Mouse (Mus musculus): Measurements from ENCODE around the gene Vps37b. TPM values are rescaled to one million over a fixed set of nuclear protein-coding genes. Genes with fewer than 3 reads are reported as not detected.

Vps37b gene
- total and polyA plus RNA-seq, 2 experiments from 2014 or later: 54.3 to 75.5 TPM

DNA sequence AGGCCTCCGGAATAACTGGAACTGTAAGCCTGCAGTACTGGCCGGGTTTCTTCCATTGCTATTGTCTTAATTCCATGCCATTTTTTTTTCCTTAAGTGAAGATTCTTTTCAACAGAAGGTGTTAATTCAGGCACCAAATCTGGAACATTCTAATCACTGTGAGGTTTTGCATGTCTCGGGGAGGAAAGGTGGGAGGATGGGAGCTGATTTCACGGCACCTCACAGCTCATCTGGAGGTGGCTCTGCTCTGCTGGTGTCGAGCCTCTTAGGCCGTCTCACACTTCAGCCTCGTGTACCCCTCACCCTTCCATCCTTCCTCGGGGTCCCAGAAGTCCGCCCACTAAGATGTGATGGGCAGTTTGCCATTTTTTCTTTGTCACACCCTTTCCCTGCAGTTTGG is 9.0 kb upstream of the Vps37b start:
- Histone ChIP-seq H3K9ac (replicated peaks; ENCODE audit: low read length, poor library complexity, severe bottlenecking) (no peak overlapping the region), H3K27me3 (ENCODE audit: insufficient read depth, low read length) (no peaks in the 10 kb centered on the region), H3K36me3 (ENCODE audit: insufficient read depth, low read length) (no peaks in the 10 kb centered on the region), H3K4me1 (ENCODE audit: insufficient read depth, low read length) (peaks cover 3% of the 10 kb centered on the region; the same call in 1 of the 2 replicates), H3K4me2 (ENCODE audit: low read depth, low read length, poor library complexity, severe bottlenecking) (no peak overlapping the region), H3K4me3 (ENCODE audit: low read depth, low read length) (no peak overlapping the region), H3K9me3 (ENCODE audit: low read length) (no peaks in the 10 kb centered on the region), H3K27ac (ENCODE audit: low read depth, low read length) (no peak overlapping the region)
- 70% methylated on average over 9 of the region's 9 CpGs for WGBS
- TF ChIP-seq CTCF (IDR thresholded peaks at IDR 0.05): no peak
- DNase-seq (ENCODE audit: low spot score): no peak
- no peak for ATAC-seq (ENCODE audit: low FRiP score)

DNA sequence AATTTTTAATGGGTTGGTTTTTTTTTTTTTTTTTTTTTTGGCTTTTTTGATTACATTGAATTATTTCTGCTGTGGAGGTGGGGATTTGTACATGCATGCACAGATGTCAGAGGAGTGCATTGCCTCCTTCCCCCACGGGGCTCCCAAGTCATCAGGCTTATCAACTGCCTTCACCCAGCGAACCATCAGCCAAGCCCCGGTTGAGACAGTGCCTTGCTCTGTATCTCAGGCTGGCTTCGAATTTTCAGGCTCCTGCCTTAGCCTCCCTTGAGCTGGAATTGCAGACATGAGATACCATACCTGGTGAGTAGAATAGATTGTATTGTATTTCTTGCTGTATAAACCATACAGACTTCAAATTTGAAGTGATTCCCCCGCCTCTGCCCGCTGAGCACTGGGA is 7.5 kb upstream of the Vps37b start:
- Histone ChIP-seq H3K4me3 (ENCODE audit: low read depth, low read length) (no peak overlapping the region), H3K9ac (replicated peaks; ENCODE audit: low read length, poor library complexity, severe bottlenecking) (no peak overlapping the region), H3K4me1 (ENCODE audit: insufficient read depth, low read length) (no peaks in the 10 kb centered on the region; the same call in 1 of the 2 replicates), H3K36me3 (ENCODE audit: insufficient read depth, low read length) (no peaks in the 10 kb centered on the region), H3K27ac (ENCODE audit: low read depth, low read length) (no peak overlapping the region), H3K27me3 (ENCODE audit: insufficient read depth, low read length) (no peaks in the 10 kb centered on the region), H3K9me3 (ENCODE audit: low read length) (no peaks in the 10 kb centered on the region), H3K4me2 (ENCODE audit: low read depth, low read length, poor library complexity, severe bottlenecking) (no peak overlapping the region)
- WGBS: 85% methylated on average over 6 of the region's 6 CpGs
- DNase-seq (ENCODE audit: low spot score) (no peak), ATAC-seq (ENCODE audit: low FRiP score) (no peak)
- no peak for TF ChIP-seq CTCF (IDR thresholded peaks at IDR 0.05)

GRCm38 (mm10) chr5:124036836-124037235 is 4.8 kb upstream of the Vps37b start:
- no peak for DNase-seq (ENCODE audit: low spot score)
- no peak for ATAC-seq (ENCODE audit: low FRiP score)

GRCm38 (mm10) chr5:124036341-124036740 is 4.3 kb upstream of the Vps37b start:
- Histone ChIP-seq H3K9me3 (ENCODE audit: low read length) (no peaks in the 10 kb centered on the region), H3K4me3 (ENCODE audit: low read depth, low read length) (no peak overlapping the region), H3K27me3 (ENCODE audit: insufficient read depth, low read length) (no peaks in the 10 kb centered on the region), H3K27ac (ENCODE audit: low read depth, low read length) (no peak overlapping the region), H3K36me3 (ENCODE audit: insufficient read depth, low read length) (no peaks in the 10 kb centered on the region), H3K9ac (replicated peaks; ENCODE audit: low read length, poor library complexity, severe bottlenecking) (no peak overlapping the region), H3K4me2 (ENCODE audit: low read depth, low read length, poor library complexity, severe bottlenecking) (no peak overlapping the region), H3K4me1 (ENCODE audit: insufficient read depth, low read length) (no peaks in the 10 kb centered on the region)
- TF ChIP-seq CTCF (IDR thresholded peaks at IDR 0.05): no peak
- ATAC-seq (ENCODE audit: low FRiP score): no peak
- 42% methylated on average over 6 of the region's 6 CpGs for WGBS
- DNase-seq (ENCODE audit: low spot score): no peak

More at GRCm38 (mm10) chr5:124036836-124037235, 4.8 kb upstream of the Vps37b start:
- WGBS: 20% methylated on average over 5 of the region's 5 CpGs
- Histone ChIP-seq H3K4me1 (ENCODE audit: insufficient read depth, low read length) (no peaks in the 10 kb centered on the region), H3K4me3 (ENCODE audit: low read depth, low read length) (no peak overlapping the region), H3K9me3 (ENCODE audit: low read length) (no peaks in the 10 kb centered on the region), H3K27ac (ENCODE audit: low read depth, low read length) (no peak overlapping the region), H3K9ac (replicated peaks; ENCODE audit: low read length, poor library complexity, severe bottlenecking) (no peak overlapping the region), H3K36me3 (ENCODE audit: insufficient read depth, low read length) (no peaks in the 10 kb centered on the region), H3K4me2 (ENCODE audit: low read depth, low read length, poor library complexity, severe bottlenecking) (no peak overlapping the region), H3K27me3 (ENCODE audit: insufficient read depth, low read length) (no peaks in the 10 kb centered on the region)
- TF ChIP-seq CTCF (IDR thresholded peaks at IDR 0.05): no peak

DNA sequence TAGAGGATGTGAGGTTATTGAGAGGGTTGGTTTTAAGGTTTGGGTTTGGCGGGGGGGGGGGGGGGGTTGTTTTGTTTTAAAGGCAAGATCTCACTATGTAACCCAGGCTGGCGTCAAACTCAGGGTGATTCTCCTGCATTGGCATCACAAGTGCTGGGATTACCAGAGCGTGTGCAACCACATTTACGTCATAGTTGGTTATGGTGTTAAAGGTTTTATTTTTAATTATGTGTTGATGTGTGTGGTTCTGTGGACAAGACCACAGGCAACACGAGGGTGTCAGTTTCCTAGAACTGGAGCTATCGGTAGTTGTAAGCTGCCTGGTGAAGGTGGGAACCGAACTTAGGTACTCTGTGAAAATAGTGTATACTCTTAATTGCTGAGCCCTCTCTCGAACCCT is 3.7 kb upstream of the Vps37b start:
- ATAC-seq (ENCODE audit: low FRiP score) (no peak), DNase-seq (ENCODE audit: low spot score) (no peak)
- no peak overlapping the region for H3K4me2 ChIP-seq (ENCODE audit: low read depth, low read length, poor library complexity, severe bottlenecking)
- no peaks in the 10 kb centered on the region for H3K9me3 ChIP-seq (ENCODE audit: low read length)
- H3K9ac ChIP-seq (replicated peaks; ENCODE audit: low read length, poor library complexity, severe bottlenecking): no peak overlapping the region
- TF ChIP-seq CTCF (IDR thresholded peaks at IDR 0.05): no peak
- H3K4me3 ChIP-seq (ENCODE audit: low read depth, low read length): no peak overlapping the region
- 77% methylated on average over 8 of the region's 8 CpGs for WGBS
- H3K4me1 ChIP-seq (ENCODE audit: insufficient read depth, low read length): no peaks in the 10 kb centered on the region
- H3K27ac ChIP-seq (ENCODE audit: low read depth, low read length): no peak overlapping the region
- no peaks in the 10 kb centered on the region for H3K27me3 ChIP-seq (ENCODE audit: insufficient read depth, low read length)
- H3K36me3 ChIP-seq (ENCODE audit: insufficient read depth, low read length): no peaks in the 10 kb centered on the region

DNA sequence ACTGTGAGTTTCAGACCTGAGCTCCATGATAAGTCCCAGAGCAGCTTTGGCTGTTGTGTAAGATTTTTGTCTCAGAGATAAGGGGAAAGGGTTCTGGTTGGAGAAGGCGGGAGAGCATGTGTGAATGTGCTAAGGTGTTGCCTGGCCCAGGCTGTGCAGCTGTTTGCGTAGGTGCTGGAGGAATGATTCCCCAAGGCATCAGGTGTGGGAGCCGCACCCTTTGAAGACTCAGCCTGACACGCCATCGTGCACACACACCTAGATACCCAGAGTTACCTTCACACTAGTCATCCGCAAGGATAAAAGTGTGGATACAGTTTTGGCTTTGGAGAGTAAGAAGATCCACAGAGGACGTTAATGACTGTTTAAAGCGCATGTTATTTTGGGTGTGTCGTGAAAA is 3.3 kb upstream of the Vps37b start:
- no peaks in the 10 kb centered on the region for H3K27me3 ChIP-seq (ENCODE audit: insufficient read depth, low read length)
- no peaks in the 10 kb centered on the region for H3K36me3 ChIP-seq (ENCODE audit: insufficient read depth, low read length)
- H3K4me2 ChIP-seq (ENCODE audit: low read depth, low read length, poor library complexity, severe bottlenecking): no peak overlapping the region
- no peak for DNase-seq (ENCODE audit: low spot score)
- WGBS: 94% methylated on average over 9 of the region's 9 CpGs
- no peak for TF ChIP-seq CTCF (IDR thresholded peaks at IDR 0.05)
- no peaks in the 10 kb centered on the region for H3K9me3 ChIP-seq (ENCODE audit: low read length)
- H3K4me1 ChIP-seq (ENCODE audit: insufficient read depth, low read length): no peaks in the 10 kb centered on the region
- H3K27ac ChIP-seq (ENCODE audit: low read depth, low read length): no peak overlapping the region
- H3K9ac ChIP-seq (replicated peaks; ENCODE audit: low read length, poor library complexity, severe bottlenecking): no peak overlapping the region
- ATAC-seq (ENCODE audit: low FRiP score): no peak
- no peak overlapping the region for H3K4me3 ChIP-seq (ENCODE audit: low read depth, low read length)
